Mouse (Mus musculus): ENCODE data around the gene Nmnat3. TPM values are rescaled to one million over a fixed set of nuclear protein-coding genes. Genes with fewer than 3 reads are reported as not detected.

Nmnat3 gene
- total RNA-seq, 4 experiments from 2014 or later = 1.0 to 2.8 (median 2.4) TPM

Other genes starting within 250 kb of the Nmnat3 start
- gene Rbp1, start 135.5 kb downstream of the Nmnat3 start, total RNA-seq (2022) = 1 to 10 TPM; 4.7 to 7.3 (median 5.7) TPM
- not detected for gene Rbp2, start 198.7 kb downstream of the Nmnat3 start, total RNA-seq (2022)

All from layer of hippocampus, adult 8-10 months (tissue).